Mouse (Mus musculus) c-Kit-positive CD71-positive TER-119-negative erythroid progenitor cells, embryonic 14.5 days (primary cell): ENCODE measurements around the gene Inpp5d.

Experiments
- DNase-seq: peaks from one replicate; pipeline ENCODE4 v3.0.0-alpha.2; 2013; ENCODE audit warnings: low read depth

Inpp5d gene

DNA sequence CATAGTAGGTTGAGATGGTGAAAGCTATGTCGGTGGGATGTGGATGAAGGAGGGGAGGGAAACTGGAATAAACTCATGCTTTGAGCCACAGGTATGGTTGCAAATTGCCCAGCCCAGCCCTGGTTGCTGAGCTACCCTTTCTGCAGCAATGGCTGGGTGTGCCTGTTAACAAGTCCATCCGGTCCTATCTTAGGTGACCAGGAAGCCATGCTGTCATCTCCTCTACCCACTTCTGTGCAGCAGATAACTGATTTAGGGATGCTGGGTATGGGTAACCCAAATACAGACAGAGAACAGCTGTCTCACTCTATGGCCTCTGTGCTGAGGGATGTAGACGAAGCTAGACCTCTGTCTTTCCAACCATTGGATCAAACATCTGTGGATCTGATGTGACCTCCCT, 86.2 kb downstream of the Inpp5d start:
- no peak for DNase-seq

- DNase-seq, result no peak
Observed at GRCm38 (mm10) chr1:87709020-87709419, 88.9 kb downstream of the Inpp5d start.

- no peak for DNase-seq
Observed at GRCm38 (mm10) chr1:87709661-87710270, 89.7 kb downstream of the Inpp5d start.

GRCm38 (mm10) chr1:87711938-87712613, 92.0 kb downstream of the Inpp5d start:
- DNase-seq, result peak; percentile 66

- no peak for DNase-seq
Observed at GRCm38 (mm10) chr1:87712614-87712971, 92.5 kb downstream of the Inpp5d start.

DNA sequence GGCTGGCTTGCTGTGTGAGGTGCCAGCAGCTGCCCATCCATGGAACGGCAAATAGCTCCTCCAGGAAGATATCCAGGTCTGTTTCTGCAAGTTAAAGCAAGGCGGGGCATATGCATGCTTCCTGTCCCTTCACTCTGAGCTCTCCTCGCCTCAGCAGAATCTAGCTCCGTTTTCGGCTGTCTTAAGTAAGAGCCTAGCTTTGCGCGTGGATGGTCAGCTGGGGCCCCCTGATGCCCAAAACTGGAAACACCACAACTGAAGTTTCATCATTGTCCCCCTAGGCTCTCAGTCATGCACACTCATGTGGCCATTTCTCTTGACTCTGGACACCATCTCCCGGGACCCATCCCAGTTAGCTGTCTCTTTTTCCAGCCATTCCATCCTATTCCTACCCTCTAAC, 101.3 kb downstream of the Inpp5d start:
- no peak for DNase-seq

DNA sequence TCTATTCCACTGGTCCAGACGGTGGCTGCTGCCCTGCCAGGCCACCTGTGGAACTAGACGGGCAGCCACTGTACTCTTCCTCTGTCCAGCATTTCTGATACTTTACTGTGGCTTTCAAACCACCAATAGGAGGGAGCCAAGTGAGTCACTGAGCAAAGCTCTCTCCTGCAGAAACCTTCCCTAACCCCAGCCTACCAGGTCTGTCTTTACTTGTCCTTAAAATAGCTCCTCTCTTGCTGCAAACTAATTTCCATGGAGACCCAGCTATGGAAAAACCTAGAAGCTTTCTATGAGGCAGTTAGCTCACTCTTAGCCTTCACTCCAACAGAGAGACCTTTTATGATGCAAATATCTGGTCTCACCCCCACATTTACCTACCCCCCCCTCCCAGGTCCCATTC, 102.0 kb downstream of the Inpp5d start:
- DNase-seq, result no peak

- no peak for DNase-seq
Observed at GRCm38 (mm10) chr1:87723351-87723750, 103.2 kb downstream of the Inpp5d start.

GRCm38 (mm10) chr1:87729070-87729469, 109.0 kb downstream of the Inpp5d start:
- no peak for DNase-seq

GRCm38 (mm10) chr1:87729850-87730249, 109.7 kb downstream of the Inpp5d start:
- no peak for DNase-seq

- DNase-seq, result no peak
Observed at GRCm38 (mm10) chr1:87730271-87730670, 110.2 kb downstream of the Inpp5d start.

DNA sequence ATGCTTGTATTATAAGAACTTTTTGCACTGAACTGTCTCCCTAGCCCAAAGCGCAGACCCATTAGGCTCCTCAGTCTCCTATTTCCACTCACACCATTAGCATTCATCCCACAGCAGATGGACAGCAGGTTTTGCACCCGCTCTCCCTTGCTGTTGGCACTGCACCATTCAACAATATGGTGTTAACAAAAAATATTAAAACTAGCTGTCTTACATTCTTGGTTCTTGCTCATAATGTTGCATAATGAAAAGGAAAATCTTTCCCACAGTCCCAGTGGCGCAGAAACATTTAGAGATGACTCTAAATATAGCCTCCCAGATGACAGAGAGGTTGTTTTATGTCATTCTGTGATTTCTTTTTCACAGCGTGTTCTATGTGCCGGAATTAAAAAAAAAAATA, 113.1 kb downstream of the Inpp5d start:
- DNase-seq, result no peak

GRCm38 (mm10) chr1:87734153-87734552, 114.0 kb downstream of the Inpp5d start:
- DNase-seq, result no peak

GRCm38 (mm10) chr1:87740584-87741290, 120.6 kb downstream of the Inpp5d start:
- no peak for DNase-seq

- DNase-seq, result no peak
Observed at GRCm38 (mm10) chr1:87749360-87749973, 129.4 kb downstream of the Inpp5d start.

- peak; percentile 94 for DNase-seq
Observed at GRCm38 (mm10) chr1:87755641-87756470, 135.7 kb downstream of the Inpp5d start, which contains the start of gene Atg16l1. Atg16l1 (plus strand) TSS chr1:87755870.

- DNase-seq, result peak; percentile 55
Observed at GRCm38 (mm10) chr1:87763821-87764220, 143.7 kb downstream of the Inpp5d start.

DNA sequence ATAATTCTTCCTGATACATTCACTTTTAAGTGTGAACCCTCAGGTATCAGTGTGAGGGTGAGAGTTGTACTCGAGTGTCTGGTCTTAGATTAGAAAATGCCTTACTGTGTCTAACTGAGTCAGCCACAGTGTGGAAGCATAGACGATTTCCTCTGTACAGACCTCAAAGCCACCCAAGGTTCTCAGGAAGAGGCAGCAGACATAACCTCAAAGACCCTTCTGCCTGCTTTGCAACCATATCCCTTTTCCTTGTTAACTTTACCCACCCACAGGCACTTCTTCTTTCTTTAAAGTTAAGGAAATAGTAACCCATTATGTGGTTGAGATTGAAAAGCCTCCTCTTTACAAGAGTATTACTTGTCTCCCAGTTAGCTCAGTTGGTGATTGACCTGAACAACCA, 145.6 kb downstream of the Inpp5d start:
- no peak for DNase-seq

- DNase-seq, result no peak
Observed at GRCm38 (mm10) chr1:87766233-87766632, 146.1 kb downstream of the Inpp5d start.

DNA sequence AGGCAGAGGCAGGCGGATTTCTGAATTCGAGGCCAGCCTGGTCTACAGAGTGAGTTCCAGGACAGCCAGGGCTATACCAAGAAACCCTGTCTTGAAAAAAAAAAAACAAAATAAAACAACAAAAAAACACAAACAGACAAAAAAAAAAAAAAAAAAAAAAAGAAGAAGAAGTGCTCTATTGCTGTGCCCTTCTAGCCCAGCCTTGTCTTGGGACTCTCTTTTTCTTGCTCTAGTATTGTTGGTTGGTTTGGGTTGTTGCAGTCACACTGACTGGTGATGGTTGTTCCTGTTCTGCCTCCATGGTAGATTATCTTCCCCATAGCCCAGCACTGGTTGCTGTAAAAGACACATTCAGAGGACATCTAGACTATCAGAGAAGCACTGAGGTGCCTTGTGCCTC, 149.2 kb downstream of the Inpp5d start:
- DNase-seq, result no peak
